Mouse (Mus musculus) ovary, postnatal 10 days (tissue): ENCODE data around the gene Kcne1l.

Source experiments
- DNase-seq: peaks from one replicate; pipeline ENCODE4 v3.0.0; 2022; ENCODE audit warnings: low spot score

Gene Kcne1l

GRCm38 (mm10) chrX:142305869-142306581 lies at the start of gene Kcne1l:
Gene Kcne1l, minus strand, starts transcription at chrX:142306294.
- DNase-seq: no peak

DNA sequence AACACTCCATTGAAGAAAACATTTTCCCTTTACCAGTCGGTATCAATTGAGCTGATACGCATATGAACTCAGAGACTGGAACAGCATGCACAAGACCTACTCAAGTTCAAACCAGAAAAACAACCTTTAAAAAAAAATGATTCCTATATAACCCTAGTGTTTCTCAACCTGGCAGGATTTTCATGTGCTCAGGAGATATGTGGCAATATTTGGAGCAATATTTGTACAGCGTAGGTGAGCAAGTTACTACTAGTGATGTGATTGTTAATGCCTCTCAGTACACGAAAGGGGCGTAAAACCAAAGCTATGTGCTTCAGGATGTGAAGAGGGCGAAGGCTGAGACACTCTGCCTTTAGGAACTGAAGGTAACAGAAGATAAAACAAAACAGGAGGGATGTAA lies 30.1 kb upstream of the Kcne1l start:
- no peak for DNase-seq

DNA sequence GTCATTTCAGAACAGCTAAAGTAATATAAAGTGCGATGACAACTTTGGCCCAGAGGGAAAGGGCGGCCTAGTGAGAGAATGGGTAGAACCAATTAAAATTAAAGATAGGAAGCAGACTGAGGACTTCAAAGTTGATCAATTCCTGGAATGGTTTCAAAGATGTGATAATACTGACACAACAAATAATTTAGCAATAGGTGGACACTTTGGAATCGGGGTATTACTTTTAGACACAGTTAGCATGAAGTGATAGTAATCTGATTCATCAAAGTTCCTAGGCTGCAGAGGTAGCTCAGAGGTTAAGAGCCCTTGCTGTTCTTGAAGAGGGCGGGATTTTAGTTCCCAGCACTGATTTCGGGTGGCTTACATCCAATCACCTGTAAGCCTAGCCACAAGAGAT lies 29.4 kb upstream of the Kcne1l start:
- DNase-seq: no peak

DNA sequence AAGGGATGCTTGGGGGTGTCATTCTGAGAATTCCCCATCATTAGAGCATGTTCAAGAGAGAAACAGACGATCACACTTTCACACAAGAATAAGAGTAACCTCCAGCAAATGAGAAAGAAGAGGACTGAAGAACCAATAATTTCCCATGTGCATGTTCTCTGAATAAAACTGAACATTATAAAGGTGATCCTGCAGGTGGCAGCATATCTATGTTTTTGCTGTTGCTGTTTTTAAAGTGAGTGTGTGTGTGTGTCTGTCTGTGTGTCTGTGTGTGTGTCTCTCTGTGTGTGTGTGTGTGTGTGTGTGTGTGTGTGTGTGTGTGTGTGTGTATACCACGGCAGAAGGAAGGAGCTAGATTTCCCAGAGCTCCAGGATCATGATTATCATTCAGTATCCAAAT lies 19.7 kb upstream of the Kcne1l start:
- no peak for DNase-seq

- no peak for DNase-seq
These were observed 10.0 kb upstream of the Kcne1l start for GRCm38 (mm10) chrX:142316106-142316505.

DNA sequence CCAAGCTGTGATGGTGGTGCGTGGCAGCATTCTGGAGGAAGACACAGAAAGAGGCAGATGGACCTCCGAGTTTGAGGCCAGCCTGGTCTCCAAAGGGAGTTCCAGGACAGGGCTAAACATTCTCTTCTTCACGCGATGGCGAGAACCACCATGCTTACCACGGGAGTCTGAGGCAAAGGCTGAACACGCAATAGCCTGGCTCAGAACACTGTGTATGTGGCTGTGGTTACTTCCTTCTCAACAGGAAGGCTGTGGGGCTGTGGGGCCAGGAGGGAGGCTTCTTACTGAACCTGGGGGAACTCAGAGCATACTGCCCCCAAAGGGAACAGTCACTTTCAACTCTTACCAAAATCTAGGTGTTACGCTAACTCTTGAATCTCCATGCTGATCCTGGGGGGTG lies 9.2 kb upstream of the Kcne1l start:
- no peak for DNase-seq

DNA sequence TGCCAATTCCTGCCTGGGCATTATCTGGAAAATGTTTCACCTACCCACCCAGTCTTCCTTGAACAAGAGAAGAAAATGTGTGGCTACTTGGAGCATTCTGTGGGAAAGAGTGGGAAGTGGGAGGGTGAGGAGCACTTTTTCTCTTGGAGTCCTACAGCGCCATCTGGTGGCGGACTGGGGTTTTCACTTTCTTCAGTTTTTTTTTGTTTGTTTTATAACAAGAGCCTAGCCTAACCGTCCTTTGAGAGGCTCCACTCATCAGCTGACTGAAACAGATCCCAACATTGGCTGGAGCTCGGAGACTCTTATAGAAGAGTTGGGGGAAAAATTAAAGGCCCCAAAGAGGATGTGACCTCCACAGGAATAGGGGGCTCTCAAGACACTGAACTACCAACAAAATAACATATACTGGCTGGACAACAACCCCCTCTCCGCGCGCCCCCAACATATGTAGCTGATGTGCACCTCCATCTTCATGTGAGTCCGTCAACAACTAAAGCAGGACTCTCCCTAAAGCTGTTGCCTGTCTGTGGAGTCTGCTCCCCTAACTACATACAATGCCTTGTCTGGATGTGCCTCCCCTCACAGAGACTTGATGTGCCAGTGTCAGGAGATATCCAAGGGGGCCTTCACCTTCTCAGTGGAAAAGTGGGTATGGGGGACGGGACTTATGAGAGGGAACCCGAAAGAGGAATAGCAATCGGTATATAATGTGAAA lies 8.4 kb upstream of the Kcne1l start:
- peak; percentile 33 for DNase-seq

DNA sequence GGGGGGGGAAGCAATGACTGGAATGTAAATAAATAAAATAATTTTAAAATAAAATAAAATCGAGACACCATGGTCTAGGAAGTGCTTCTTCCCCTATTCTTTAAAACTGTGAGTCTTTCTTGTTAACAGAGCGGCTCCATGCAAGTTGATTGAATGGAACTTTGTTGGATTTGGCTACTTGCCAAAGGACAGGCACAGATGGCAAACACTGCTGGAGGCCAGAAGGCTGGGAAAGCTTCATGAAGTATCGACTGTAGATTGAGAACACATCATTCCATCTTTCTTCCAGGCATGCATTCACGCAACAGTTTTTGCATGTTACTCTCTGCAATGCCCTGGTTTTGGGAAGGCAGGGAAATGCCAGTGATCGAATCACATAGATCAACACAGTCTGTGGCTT lies 4.3 kb upstream of the Kcne1l start:
- DNase-seq: no peak

- DNase-seq: no peak
These were observed 855 bp downstream of the Kcne1l start for GRCm38 (mm10) chrX:142305010-142305868.

DNA sequence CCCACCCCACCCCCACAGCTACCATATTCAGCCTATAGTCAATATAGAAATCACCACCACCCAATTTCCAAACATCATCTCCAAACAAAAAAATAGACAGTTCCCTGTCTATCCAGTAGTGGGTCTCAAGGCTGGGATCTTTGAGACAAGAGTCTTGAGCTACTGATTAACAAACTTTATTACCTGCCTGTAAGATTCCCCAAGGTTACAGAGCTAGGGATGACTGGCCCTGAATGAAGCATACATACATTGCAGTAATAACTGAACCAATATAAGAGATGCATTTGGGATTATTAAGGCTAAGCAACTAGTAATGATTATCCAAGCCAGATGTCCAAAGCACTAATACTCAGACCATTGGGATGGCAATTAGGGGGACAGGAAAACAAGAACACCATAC lies 1.5 kb downstream of the Kcne1l start:
- no peak for DNase-seq

GRCm38 (mm10) chrX:142303456-142303855 lies 2.6 kb downstream of the Kcne1l start:
- no peak for DNase-seq

GRCm38 (mm10) chrX:142285905-142286304 lies 20.2 kb downstream of the Kcne1l start:
- DNase-seq: no peak

DNA sequence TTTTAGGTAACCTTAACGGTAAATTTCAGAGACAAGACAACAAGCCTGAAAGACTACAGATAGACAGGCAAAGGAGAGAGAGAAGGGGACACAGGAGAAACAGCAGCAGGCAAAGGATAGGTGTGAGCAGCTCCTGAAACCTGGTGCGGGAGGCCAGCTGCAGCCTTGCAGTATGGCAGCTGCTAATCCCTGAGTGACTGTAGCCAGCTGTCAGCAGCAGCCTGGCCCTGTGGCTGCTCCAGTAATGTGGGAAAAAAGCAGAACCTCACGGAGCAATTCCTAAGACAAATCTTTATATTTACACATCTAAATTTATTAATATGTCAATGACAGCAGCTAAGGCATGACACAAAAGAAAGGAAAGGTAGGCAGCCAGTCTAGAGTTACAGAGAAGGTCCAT lies 29.5 kb downstream of the Kcne1l start:
- DNase-seq: no peak

GRCm38 (mm10) chrX:142276031-142276430 lies 30.1 kb downstream of the Kcne1l start:
- DNase-seq: no peak
